Mouse (Mus musculus): ENCODE measurements around the gene Med27. TPM values are rescaled to one million over a fixed set of nuclear protein-coding genes. Genes with fewer than 3 reads are reported as not detected.

Med27 gene
- polyA plus RNA-seq, 1 experiment from 2014 or later, result 38.8 TPM

GRCm38 (mm10) chr2:29463039-29463585 is 116.5 kb downstream of the Med27 start:
- Histone ChIP-seq H3K27ac (no peak overlapping the region), H3K36me3 (no peaks in the 10 kb centered on the region), H3K4me2 (replicated peaks) (no peak overlapping the region), H3K27me3 (replicated peaks) (no peaks in the 10 kb centered on the region), H3K4me3 (replicated peaks) (no peak overlapping the region), H3K9me3 (no peaks in the 10 kb centered on the region), H3K9ac (no peak overlapping the region), H3K4me1 (replicated peaks) (peaks cover 6% of the 10 kb centered on the region; the same call in 1 of the 2 replicates)
- ATAC-seq, result peak; percentile 86
- WGBS, result 72% methylated on average over 6 of the region's 6 CpGs

DNA sequence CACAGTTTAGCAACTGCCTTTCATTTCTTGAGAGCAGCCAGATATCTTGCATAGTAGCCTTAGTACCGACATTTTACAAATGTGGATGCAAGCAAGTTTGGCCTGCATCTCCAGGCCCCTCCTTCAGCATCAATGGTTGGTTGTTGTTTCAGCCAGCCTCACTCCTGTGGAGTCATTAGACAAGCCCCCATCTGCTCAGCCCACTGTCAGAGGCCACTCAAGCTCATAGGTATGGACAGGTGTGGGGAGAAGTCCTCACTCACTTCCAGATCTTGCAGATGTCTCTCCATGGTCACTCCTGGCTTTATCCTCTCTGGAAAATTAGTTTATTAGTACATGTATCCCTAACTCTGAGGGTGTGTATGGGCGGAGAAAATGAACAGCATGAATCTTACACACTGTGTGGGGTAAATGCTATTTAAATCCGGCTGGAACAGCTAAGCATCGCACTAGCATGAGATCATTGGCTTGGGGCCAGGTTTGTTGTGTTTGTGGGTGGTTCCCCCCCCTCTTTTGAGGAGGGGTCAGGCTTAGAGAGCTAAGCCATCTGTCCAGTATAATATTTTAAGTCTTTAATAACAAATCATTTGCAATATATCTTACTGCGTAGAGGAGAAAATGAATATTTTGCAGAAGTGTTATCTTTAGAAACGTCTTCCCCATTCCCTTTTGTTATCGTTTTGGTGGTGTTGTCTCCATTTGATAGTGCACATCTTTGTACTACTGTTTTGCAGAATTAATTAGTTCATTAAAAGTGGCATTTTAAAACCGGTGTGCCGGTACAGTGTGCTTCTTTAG is 118.4 kb downstream of the Med27 start:
- 61% methylated on average over 9 of the region's 9 CpGs for WGBS
- H3K4me1 ChIP-seq (replicated peaks), result peaks cover 6% of the 10 kb centered on the region; the same call in 1 of the 2 replicates
- H3K9ac ChIP-seq, result no peak overlapping the region
- no peak for ATAC-seq
- no peak overlapping the region for H3K27ac ChIP-seq
- H3K9me3 ChIP-seq, result no peaks in the 10 kb centered on the region
- H3K27me3 ChIP-seq (replicated peaks), result no peaks in the 10 kb centered on the region
- no peaks in the 10 kb centered on the region for H3K36me3 ChIP-seq
- H3K4me2 ChIP-seq (replicated peaks), result no peak overlapping the region
- H3K4me3 ChIP-seq (replicated peaks), result no peak overlapping the region

- Histone ChIP-seq H3K4me1 (replicated peaks) (peaks cover 6% of the 10 kb centered on the region; the same call in 1 of the 2 replicates), H3K9me3 (no peaks in the 10 kb centered on the region), H3K36me3 (no peaks in the 10 kb centered on the region), H3K27me3 (replicated peaks) (no peaks in the 10 kb centered on the region), H3K4me2 (replicated peaks) (no peak overlapping the region), H3K9ac (no peak overlapping the region), H3K27ac (no peak overlapping the region), H3K4me3 (replicated peaks) (no peak overlapping the region)
- ATAC-seq, result no peak
- WGBS, result 65% methylated on average over 3 of the region's 3 CpGs
Observed at GRCm38 (mm10) chr2:29465649-29466137, 119.1 kb downstream of the Med27 start.

DNA sequence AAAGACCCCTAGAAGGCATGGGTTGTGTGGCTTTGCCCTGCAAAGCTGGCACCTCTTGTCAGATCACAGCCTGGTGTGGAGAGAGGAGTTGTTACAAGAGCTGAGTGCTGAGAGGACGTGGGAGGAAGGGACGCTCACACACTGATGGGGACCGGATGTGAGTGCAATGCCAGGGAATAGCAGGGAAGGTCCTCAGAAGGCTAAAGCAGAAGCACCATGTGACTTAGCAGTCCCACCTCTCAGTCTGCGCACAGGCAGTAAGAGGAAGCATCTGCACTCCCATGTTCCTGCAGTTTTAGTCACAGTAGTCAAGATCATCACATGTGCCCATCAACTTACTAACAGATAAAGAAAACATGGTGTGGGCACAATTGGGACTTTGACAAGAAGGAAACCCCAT is 119.8 kb downstream of the Med27 start:
- H3K4me2 ChIP-seq (replicated peaks), result no peak overlapping the region
- H3K36me3 ChIP-seq, result no peaks in the 10 kb centered on the region
- no peak overlapping the region for H3K9ac ChIP-seq
- no peak for ATAC-seq
- H3K4me1 ChIP-seq (replicated peaks), result peaks cover 6% of the 10 kb centered on the region; the same call in 1 of the 2 replicates
- WGBS, result 69% methylated on average over 4 of the region's 4 CpGs
- H3K4me3 ChIP-seq (replicated peaks), result no peak overlapping the region
- no peaks in the 10 kb centered on the region for H3K27me3 ChIP-seq (replicated peaks)
- no peaks in the 10 kb centered on the region for H3K9me3 ChIP-seq
- no peak overlapping the region for H3K27ac ChIP-seq

DNA sequence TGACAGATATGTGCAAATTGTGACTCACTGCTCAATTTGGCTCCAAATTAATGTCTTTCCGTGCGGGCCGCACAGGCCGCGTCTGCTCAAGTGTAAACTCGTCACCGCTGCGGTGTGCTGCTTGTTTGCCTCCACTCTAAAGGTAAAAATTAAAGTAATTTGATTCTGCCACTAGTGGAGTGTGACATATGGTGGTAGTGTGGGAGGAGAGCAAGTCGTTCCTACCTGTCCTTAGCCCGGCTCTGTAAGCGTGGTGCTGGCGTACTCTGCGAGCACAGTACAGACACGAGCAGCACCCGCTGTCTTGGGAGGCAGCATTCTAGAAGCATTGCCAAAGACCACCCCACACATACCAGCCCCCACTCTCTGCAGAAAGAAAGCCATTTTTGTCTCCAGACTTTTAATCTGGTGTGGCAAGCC is 121.9 kb downstream of the Med27 start:
- Histone ChIP-seq H3K36me3 (no peaks in the 10 kb centered on the region), H3K27ac (no peak overlapping the region), H3K9me3 (no peaks in the 10 kb centered on the region), H3K4me2 (replicated peaks) (no peak overlapping the region), H3K27me3 (replicated peaks) (no peaks in the 10 kb centered on the region), H3K4me3 (replicated peaks) (no peak overlapping the region), H3K4me1 (replicated peaks) (peaks cover 3% of the 10 kb centered on the region; the same call in 1 of the 2 replicates), H3K9ac (no peak overlapping the region)
- 65% methylated on average over 15 of the region's 15 CpGs for WGBS
- ATAC-seq, result no peak

DNA sequence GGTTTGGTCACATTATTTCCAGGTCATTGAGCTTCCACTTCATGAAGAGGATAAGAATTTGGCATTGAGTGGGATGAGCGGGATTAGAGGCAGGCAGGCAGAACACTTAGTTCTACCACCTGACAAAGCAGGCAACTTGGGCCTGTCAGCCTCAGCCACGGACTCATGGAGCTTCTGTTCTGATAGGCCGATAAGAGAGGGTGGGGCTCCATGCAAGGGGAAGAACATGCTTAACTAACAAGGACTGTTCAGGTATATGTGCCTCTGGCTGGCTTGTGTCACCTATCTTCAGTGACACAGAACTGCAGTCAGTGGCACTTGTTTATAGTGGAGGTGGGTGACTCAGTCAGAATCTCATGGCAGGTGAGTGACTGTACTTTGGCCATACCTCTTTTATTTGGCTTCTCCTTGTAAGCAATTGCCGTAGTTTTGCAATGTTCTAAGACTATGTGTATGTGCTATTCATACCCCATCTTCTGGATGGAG is 126.4 kb downstream of the Med27 start:
- peak; percentile 31; the same call in 1 of the 2 replicates for ATAC-seq
- Histone ChIP-seq H3K4me3 (replicated peaks) (no peak overlapping the region), H3K4me1 (replicated peaks) (0 out of 2 replicates have a peak, but pooled peaks cover 2% of the 10 kb centered on the region), H3K4me2 (replicated peaks) (no peak overlapping the region), H3K36me3 (no peaks in the 10 kb centered on the region), H3K9ac (no peak overlapping the region), H3K9me3 (no peaks in the 10 kb centered on the region), H3K27me3 (replicated peaks) (no peaks in the 10 kb centered on the region), H3K27ac (no peak overlapping the region)
- 81% methylated on average over 4 of the region's 4 CpGs for WGBS

DNA sequence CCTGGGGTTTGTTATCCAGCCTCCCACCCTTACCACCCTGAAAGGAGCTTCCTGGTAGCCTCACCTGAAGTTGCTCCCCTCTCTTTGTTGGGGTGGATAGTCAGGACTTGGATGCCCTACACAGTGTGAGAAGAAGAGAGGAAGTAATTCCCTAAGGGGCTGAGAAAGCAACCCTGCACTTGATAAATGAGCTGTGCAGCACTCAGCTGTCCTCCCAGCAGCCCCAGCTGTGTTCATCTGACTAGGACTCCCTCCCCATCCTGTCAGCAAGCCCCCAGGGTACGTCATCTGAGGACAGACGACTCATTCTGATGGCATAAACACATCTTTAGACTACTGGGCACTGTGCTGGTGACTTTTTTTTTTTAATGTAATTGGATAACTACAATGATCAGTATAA is 127.3 kb downstream of the Med27 start:
- no peak overlapping the region for H3K4me2 ChIP-seq (replicated peaks)
- ATAC-seq, result no peak
- WGBS, result 46% methylated on average over 2 of the region's 2 CpGs

DNA sequence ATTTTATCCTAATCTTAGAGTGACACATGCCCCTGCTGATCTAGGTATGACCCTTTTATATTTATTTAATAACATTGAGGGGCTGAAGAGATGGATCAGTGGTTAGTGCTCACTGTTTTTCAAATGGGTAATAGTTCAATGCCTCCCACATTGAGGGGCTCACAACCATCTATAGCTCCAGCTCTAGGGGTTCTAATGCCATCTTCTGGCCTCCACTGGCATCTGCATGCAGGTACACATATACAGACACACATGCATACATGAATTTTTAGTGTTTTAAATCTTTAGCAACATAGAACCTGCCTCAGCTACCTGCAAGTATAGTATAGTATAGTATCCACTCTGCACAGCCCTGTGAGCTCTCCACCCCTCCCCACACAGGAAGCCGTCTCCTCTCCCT is 130.1 kb downstream of the Med27 start:
- Histone ChIP-seq H3K27me3 (replicated peaks) (no peaks in the 10 kb centered on the region), H3K4me2 (replicated peaks) (no peak overlapping the region), H3K4me3 (replicated peaks) (no peak overlapping the region), H3K9me3 (no peaks in the 10 kb centered on the region), H3K4me1 (replicated peaks) (0 out of 2 replicates have a peak, but pooled peaks cover 2% of the 10 kb centered on the region), H3K27ac (no peak overlapping the region), H3K9ac (no peak overlapping the region), H3K36me3 (no peaks in the 10 kb centered on the region)
- 89% methylated on average over 1 of the region's 1 CpGs for WGBS
- ATAC-seq, result no peak

More for the DNA sequence above, 127.3 kb downstream of the Med27 start:
- no peak overlapping the region for H3K9ac ChIP-seq
- 0 out of 2 replicates have a peak, but pooled peaks cover 2% of the 10 kb centered on the region for H3K4me1 ChIP-seq (replicated peaks)
- H3K27me3 ChIP-seq (replicated peaks), result no peaks in the 10 kb centered on the region
- no peak overlapping the region for H3K27ac ChIP-seq
- no peaks in the 10 kb centered on the region for H3K9me3 ChIP-seq
- H3K36me3 ChIP-seq, result no peaks in the 10 kb centered on the region
- H3K4me3 ChIP-seq (replicated peaks), result no peak overlapping the region

GRCm38 (mm10) chr2:29481856-29482255 is 135.2 kb downstream of the Med27 start:
- Histone ChIP-seq H3K4me3 (replicated peaks) (no peak overlapping the region), H3K27ac (no peak overlapping the region), H3K4me2 (replicated peaks) (no peak overlapping the region), H3K36me3 (no peaks in the 10 kb centered on the region), H3K9ac (no peak overlapping the region), H3K27me3 (replicated peaks) (no peaks in the 10 kb centered on the region), H3K4me1 (replicated peaks) (0 out of 2 replicates have a peak, but pooled peaks cover 12% of the 10 kb centered on the region), H3K9me3 (no peaks in the 10 kb centered on the region)
- 34% methylated on average over 8 of the region's 8 CpGs for WGBS
- no peak for ATAC-seq

GRCm38 (mm10) chr2:29482979-29483718 is 136.5 kb downstream of the Med27 start:
- Histone ChIP-seq H3K27me3 (replicated peaks) (no peaks in the 10 kb centered on the region), H3K4me3 (replicated peaks) (no peak overlapping the region), H3K9me3 (no peaks in the 10 kb centered on the region), H3K4me1 (replicated peaks) (0 out of 2 replicates have a peak, but pooled peaks cover 12% of the 10 kb centered on the region), H3K27ac (no peak overlapping the region), H3K4me2 (replicated peaks) (no peak overlapping the region), H3K9ac (no peak overlapping the region), H3K36me3 (no peaks in the 10 kb centered on the region)
- peak; percentile 94 for ATAC-seq
- 42% methylated on average over 9 of the region's 9 CpGs for WGBS

DNA sequence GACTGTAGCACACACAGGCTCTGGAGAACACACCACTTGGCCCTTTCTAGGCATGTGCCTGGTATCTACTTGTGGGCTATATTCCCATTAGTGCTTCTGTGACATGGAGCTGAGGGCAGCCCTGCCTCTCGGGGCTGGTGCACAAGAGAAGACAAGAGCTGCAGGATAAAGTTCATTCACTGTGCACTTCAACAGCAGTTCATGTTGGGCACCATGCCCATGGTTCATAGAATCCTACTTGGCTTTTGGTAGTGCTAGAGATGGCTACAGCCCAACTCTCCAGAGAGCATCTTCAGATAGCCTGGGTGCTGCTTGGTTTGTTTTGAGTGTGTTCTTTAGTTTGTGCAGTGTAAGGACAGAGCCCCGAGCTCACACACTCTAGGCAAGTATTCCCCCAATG is 138.9 kb downstream of the Med27 start:
- H3K27ac ChIP-seq, result no peak overlapping the region
- no peak for ATAC-seq
- H3K4me3 ChIP-seq (replicated peaks), result no peak overlapping the region
- no peak overlapping the region for H3K4me2 ChIP-seq (replicated peaks)
- H3K9ac ChIP-seq, result no peak overlapping the region
- no peaks in the 10 kb centered on the region for H3K36me3 ChIP-seq
- 84% methylated on average over 2 of the region's 2 CpGs for WGBS
- H3K27me3 ChIP-seq (replicated peaks), result no peaks in the 10 kb centered on the region
- H3K9me3 ChIP-seq, result no peaks in the 10 kb centered on the region
- H3K4me1 ChIP-seq (replicated peaks), result 0 out of 2 replicates have a peak, but pooled peaks cover 12% of the 10 kb centered on the region

DNA sequence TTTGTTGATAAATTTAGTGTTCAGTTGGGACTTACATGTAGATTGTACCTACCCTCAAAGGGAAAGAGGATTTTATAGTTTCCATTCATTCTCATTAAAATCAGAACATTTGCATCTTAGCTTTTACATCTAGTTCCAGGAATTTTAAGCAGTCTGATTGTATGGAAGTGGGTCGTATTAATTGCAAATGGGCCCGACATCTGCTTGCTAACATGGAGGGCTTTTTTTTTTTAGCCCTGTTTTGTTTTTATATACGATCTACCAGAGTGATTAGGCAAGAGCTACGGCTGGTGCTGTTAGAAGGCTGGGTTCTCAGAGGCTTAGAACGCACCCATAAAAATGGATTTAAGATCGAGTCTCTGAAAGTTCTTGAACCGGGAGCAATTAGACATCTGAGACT is 139.9 kb downstream of the Med27 start:
- Histone ChIP-seq H3K4me1 (replicated peaks) (0 out of 2 replicates have a peak, but pooled peaks cover 12% of the 10 kb centered on the region), H3K9me3 (no peaks in the 10 kb centered on the region), H3K9ac (no peak overlapping the region), H3K27me3 (replicated peaks) (no peaks in the 10 kb centered on the region), H3K4me2 (replicated peaks) (no peak overlapping the region), H3K4me3 (replicated peaks) (no peak overlapping the region), H3K27ac (no peak overlapping the region), H3K36me3 (no peaks in the 10 kb centered on the region)
- WGBS, result 68% methylated on average over 7 of the region's 7 CpGs
- ATAC-seq, result no peak

Measured in intestine, embryonic 15.5 days (tissue).